Mouse (Mus musculus): ENCODE results near the gene Ankrd17.
"Not testable (repeated sequence)": the region's sequence is repeated elsewhere in the genome, so short reads cannot be mapped to it uniquely, and the experiment has no call there.

The Ankrd17 gene

GRCm38 (mm10) chr5:90338177-90339091 is 27.9 kb downstream of the Ankrd17 start:
- in situ Hi-C loops (cut with MboI, MseI): no loop called here

DNA sequence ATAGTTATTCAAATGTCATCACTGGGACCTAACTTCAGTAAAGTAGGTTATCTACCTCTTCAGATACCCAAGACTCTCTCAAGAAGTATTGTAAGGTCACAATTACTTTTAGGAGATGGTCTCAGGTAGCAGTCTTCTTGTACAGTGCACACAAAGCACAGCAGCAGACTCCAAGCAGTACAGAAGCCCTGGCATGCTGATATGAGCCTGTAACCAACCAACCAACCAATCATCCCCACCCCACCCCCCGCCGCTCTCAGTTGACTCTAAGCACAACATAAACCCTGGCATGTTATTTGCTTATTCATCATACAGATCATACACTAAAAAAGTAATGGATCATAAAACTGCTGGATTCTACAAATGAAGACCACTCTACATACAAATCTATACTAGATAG is 33.9 kb downstream of the Ankrd17 start:
- in situ Hi-C loops (cut with MboI, MseI): loop anchor here (5.0 kb wide), 1 partner anchor 40 kb away; no protein-coding TSS in a partner anchor

DNA sequence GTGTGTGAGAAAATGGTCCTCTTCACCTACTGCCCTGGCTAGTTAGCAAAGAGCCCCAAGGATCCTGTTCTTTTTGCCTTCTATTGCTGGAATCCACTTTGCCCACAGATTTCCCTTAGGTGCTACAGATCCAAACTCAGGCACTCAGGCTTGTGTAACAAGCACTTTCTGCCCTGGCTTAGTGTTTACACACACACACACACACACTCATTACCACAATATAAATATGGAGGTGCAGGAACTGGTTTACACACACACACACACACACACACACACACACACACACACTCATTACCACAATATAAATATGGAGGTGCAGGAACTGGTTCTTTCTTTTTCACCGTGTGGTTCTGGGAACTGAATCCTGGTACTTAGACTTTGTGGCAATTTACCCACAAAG is 35.3 kb downstream of the Ankrd17 start:
- in situ Hi-C loops (cut with MboI, MseI): loop anchor here (5.0 kb wide), 1 partner anchor 39 kb away; no protein-coding TSS in a partner anchor

- in situ Hi-C loops (cut with MboI, MseI): no loop called here
Observed at GRCm38 (mm10) chr5:90298396-90298795, 68.0 kb downstream of the Ankrd17 start.

DNA sequence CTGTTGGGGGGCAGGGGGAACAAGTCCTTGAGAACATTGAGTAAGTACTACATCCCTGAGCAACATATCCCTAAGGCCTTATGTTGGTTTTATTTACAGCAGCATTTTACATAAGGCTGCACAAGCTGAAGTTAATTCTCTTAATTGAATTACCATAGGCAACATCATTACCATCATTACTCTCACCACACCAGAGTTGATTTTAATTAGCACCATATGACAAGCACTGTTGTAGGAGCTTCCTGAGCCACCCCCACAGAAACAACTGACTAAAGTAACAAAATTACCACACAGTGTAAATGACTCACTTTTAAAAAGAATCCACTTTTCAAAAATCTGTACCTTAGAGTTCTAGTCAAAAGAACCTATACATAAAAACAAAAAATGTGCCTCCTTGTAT is 76.5 kb downstream of the Ankrd17 start:
- in situ Hi-C loops (cut with MboI, MseI): loop anchor here (5.0 kb wide), 2 partner anchors 38 to 42 kb away; no protein-coding TSS in a partner anchor

DNA sequence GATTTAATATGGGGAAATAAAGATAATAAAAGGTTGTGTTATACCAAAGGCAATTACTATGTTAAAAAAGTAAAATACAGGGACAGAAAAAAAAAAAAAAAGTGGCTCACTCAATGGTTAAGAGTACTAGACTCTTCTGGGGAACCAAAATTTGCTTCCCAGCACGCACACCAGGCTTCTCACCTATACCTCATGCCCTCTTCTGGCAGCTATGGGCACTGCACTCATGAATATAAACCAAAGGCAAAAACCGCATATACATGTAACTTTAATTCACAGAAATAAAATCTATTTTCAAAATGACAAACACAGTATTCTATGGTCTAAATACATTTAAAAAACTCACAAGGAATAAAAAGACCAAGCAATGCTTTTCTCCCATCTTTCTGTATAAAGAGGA is 79.8 kb downstream of the Ankrd17 start:
- in situ Hi-C loops (cut with MboI, MseI): no loop called here

- in situ Hi-C loops (cut with MboI, MseI): no loop called here
Observed at GRCm38 (mm10) chr5:90280061-90280460, 86.3 kb downstream of the Ankrd17 start.

- in situ Hi-C loops (cut with MboI, MseI): no loop called here
Observed at GRCm38 (mm10) chr5:90279418-90279817, 87.0 kb downstream of the Ankrd17 start.

- in situ Hi-C loops (cut with MboI, MseI): no loop called here
Observed at GRCm38 (mm10) chr5:90277443-90277842, 88.9 kb downstream of the Ankrd17 start.

- in situ Hi-C loops (cut with MboI, MseI): no loop called here
Observed at GRCm38 (mm10) chr5:90274806-90275205, 91.6 kb downstream of the Ankrd17 start.

- in situ Hi-C loops (cut with MboI, MseI): not testable (repeated sequence)
Observed at GRCm38 (mm10) chr5:90262230-90262629, 104.1 kb downstream of the Ankrd17 start.

GRCm38 (mm10) chr5:90257023-90257422 is 109.4 kb downstream of the Ankrd17 start:
- in situ Hi-C loops (cut with MboI, MseI): no loop called here

GRCm38 (mm10) chr5:90247503-90247902 is 118.9 kb downstream of the Ankrd17 start:
- in situ Hi-C loops (cut with MboI, MseI): loop anchor here (25.0 kb wide), 1 partner anchor 1815 kb away; no protein-coding TSS in a partner anchor

DNA sequence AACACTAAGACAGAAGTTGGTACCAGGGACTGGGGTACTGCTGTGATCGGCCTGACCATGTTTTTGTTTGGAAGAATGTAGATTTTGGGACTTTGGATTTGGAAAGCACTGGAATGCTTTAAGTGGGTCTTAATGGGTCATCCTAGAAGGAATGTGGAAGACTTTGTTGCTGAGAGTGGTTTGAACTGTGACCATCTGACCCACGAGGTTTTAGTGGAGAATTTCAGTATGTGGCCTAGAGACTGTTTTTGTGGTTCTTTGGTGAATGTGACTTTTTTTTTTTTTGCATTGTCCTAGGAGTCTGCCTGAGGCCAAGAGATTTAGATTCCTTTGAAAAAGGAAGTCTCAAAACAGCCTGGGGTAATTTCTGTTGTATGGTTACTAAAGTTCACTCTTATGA is 119.4 kb downstream of the Ankrd17 start:
- in situ Hi-C loops (cut with MboI, MseI): loop anchor here (25.0 kb wide), 1 partner anchor 1815 kb away; no protein-coding TSS in a partner anchor

DNA sequence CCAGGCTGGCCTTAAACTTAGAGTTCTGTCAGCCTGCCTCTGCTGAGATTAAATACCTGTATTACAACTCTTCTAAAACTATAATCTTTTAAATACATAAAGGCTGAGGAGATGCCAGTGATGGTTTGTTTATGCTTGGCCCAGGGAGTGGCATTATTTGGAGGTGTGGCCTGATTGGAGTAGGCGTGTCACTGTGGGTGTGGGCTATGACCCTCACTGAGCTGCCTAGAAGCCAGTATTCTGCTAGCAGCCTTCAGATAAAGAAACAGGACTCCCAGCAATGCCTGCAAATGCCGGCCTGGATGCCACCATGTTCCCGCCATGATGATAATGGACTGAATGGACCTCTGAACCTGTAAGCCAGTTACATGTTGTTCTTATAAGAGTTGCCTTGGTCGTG is 119.8 kb downstream of the Ankrd17 start:
- in situ Hi-C loops (cut with MboI, MseI): loop anchor here (25.0 kb wide), 1 partner anchor 1816 kb away; no protein-coding TSS in a partner anchor

GRCm38 (mm10) chr5:90245416-90245815 is 121.0 kb downstream of the Ankrd17 start:
- in situ Hi-C loops (cut with MboI, MseI): loop anchor here (25.0 kb wide), 1 partner anchor 1817 kb away; no protein-coding TSS in a partner anchor

GRCm38 (mm10) chr5:90235217-90235616 is 131.2 kb downstream of the Ankrd17 start:
- in situ Hi-C loops (cut with MboI, MseI): loop anchor here (25.0 kb wide), 1 partner anchor 1827 kb away; no protein-coding TSS in a partner anchor

DNA sequence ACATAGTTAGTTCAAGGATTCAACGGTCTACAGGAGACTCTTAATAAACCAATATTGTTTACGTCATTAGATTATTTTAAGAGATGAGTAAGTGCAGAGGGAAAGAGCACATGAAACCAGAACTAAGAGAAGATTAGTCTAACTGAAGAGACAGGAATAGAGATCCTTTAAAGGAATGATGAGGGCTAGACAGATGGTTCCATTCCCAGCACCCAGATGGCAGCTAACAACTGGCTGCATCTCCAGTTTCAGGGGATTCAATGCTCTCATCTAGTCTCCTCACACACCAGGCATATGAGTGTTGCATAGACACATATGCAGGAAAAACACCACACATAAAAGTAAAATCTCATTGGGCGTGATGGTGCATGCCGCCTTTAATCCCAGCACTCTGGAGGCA is 133.1 kb downstream of the Ankrd17 start:
- in situ Hi-C loops (cut with MboI, MseI): loop anchor here (25.0 kb wide), 1 partner anchor 1829 kb away; no protein-coding TSS in a partner anchor

- in situ Hi-C loops (cut with MboI, MseI): loop anchor here (5.0 to 25.0 kb wide), 3 partner anchors 138 to 1833 kb away; partner anchors contain the start of genes Ankrd17 and Gm9958
Observed at GRCm38 (mm10) chr5:90229760-90230159, 136.6 kb downstream of the Ankrd17 start.

DNA sequence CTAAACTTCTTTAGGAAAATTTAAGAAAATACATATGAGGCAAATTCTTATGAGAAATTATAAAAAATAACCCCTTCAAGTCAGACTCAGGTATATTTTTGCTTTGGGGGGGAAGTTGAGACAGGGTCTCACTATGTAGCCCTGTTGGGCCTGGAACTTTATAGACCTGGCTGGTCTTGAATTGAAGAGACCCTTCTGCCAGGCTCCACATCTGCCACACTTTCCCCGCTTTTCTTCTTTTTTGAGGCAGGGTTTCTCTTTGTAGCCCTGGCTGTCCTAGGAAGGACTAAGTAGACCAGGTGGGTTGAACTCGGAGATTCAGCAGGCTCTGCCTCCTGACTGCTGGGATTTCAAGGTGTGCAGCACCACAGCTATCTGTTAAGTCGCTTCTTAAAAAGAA is 139.7 kb downstream of the Ankrd17 start:
- in situ Hi-C loops (cut with MboI, MseI): loop anchor here (5.0 to 25.0 kb wide), 3 partner anchors 141 to 1836 kb away; partner anchors contain the start of genes Ankrd17 and Gm9958

GRCm38 (mm10) chr5:90224730-90225129 is 141.6 kb downstream of the Ankrd17 start:
- in situ Hi-C loops (cut with MboI, MseI): loop anchor here (5.0 to 25.0 kb wide), 5 partner anchors 143 to 1838 kb away; partner anchors contain the start of genes Ankrd17, Cxcl2 and Gm9958

Measured in regulatory T cell (primary cell).